Mouse (Mus musculus): ENCODE data around the gene Itih2.

- no peak for TF ChIP-seq CTCF (IDR thresholded peaks at IDR 0.05; ENCODE audit: extremely low read depth, insufficient read length, insufficient replicate concordance, low read depth, low read length)
- TF ChIP-seq POLR2A (IDR thresholded peaks at IDR 0.05; ENCODE audit: low read depth, low read length) = no peak
Observed at GRCm38 (mm10) chr2:10133941-10134340, 2.7 kb upstream of the Itih2 start.
